Mouse (Mus musculus) B cell, adult 62 days (primary cell): ENCODE measurements around the gene Hspb3. TPM values are rescaled to one million over a fixed set of nuclear protein-coding genes. Genes with fewer than 3 reads are reported as not detected.

ENCODE experiments used
- total RNA-seq: library from RNA; stranded (reverse); gene quantifications from 4 replicates; pipeline ENCODE4 v1.2.4, GENCODE M21; 2023

The Hspb3 gene
- not detected in 4 replicates for total RNA-seq

DNA sequence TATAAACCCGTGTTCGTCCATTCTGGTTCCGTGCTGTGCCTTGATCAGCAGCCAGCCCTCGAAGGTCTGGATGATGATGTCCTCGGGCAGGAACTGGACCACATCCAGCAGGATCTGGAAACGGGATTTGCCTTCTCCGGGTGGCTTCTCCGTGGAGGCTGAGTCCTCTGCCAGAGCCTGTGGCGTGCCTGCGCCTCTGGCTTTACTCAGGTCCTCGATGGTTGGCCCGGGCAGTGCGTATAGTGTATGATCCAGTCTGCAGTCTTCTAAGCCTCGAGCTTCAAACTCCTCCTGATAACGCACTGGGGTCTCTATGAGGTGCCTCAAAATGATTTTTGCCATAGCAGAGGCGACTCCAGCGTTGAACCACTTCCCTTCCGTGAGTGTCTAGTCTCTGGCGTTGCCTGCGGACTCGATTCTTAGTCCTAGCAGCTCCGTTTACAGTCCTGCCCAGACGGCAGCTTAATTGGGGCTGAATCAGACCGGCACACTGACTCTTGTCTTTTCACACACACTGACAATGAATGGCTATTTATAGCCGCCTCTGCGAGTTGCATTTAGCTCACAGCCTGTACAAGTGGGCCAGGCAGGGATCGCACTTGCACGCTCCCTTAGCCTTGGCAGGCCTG, at the start of gene Hspb3:
Gene Hspb3, minus strand, starts transcription at position 526 of the 629 bp plus-strand sequence.

DNA sequence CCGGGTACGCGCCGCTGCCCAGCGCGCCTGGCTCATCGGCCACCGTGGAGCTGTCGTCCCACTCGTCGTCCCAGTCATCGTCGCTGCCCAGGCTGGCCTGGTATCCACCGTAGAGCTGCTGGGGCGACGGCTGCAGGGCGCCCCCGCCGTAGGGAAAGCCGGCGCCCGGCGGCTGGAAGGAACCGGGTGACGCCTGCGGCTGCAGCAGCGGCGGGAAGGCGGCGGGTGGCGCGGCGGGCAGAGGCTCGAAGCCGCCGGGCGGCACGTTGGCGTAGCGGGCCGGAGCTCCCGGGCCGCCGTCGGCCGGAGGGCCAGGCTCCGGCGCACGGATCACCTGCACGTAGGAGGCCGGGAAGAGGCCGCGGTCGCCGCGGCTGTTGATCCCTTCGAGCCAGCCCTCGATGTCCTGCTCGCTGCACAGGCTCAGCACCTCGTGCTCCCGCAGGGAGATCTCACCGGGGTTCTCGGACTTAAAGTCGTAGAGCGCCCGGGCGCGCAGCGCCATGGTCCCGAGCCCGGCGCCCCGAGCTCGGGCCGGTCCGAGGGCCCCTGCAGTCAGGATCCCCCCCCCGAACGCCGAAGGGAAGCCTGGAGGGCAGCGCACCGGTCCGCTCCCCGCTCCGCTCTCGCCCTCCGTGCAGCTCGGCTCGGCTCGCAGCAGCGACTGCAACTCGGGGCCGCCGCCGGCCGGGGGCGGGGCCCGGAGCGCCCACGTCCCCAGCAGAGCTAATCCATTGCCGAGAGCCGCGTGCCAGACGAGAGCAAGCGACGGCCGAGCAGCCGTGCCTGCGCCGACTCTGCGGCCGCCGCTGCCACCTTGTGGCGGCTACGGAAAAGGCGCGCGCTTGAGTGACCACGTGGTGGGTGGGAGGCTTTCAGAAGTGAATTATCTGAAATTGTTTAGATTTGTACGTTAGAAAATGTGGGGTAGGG, 45.3 kb downstream of the Hspb3 start, which contains the start of gene Snx18:
Gene Snx18, minus strand, starts transcription at position 674 of the 933 bp plus-strand sequence.

Other genes with a start within 250 kb of the Hspb3 start
- gene Snx18, start 45.1 kb downstream of the Hspb3 start, total RNA-seq, result 12.8 to 15.1 TPM (median 13.1 TPM) in 4 replicates
- gene Arl15, start 130.8 kb upstream of the Hspb3 start, total RNA-seq, result 7.0 to 12.0 TPM (median 8.8 TPM) in 4 replicates